Mouse (Mus musculus) left cerebral cortex, adult 2 months (tissue): Measurements from ENCODE around the gene Tent4b. TPM values are rescaled to one million over a fixed set of nuclear protein-coding genes. Genes with fewer than 3 reads are reported as not detected.

Source experiments
- DNase-seq, 2 experiments: peaks; one replicate each; pipeline ENCODE4 v3.0.0; 2021 to 2022; ENCODE audit warnings: low spot score in 2 of 2, mixed read lengths in 1 of 2; ENCODE audit errors: extremely low spot score in 1 of 2
- H3K27ac ChIP-seq: fragments of 200-600 bp; 2 replicates; pipeline ENCODE4 v1.8.1; 2022
- H3K4me3 ChIP-seq: fragments of 200-600 bp; 2 replicates; pipeline ENCODE4 v1.8.1; 2022
- CTCF ChIP-seq: fragments of 200-600 bp; IDR thresholded peaks from 2 replicates; pipeline ENCODE4 v1.8.1; 2022; ENCODE audit warnings: antibody characterized with exemption, mild to moderate bottlenecking, moderate library complexity
- intact Hi-C: fragments of 180-260 bp; cut with DNase I; formaldehyde crosslinking; loops from one replicate; pipeline ENCODE4 v1.15.1; 2025
- total RNA-seq, 2 experiments: library from RNA; stranded (reverse); gene quantifications; 2 replicates each; pipeline ENCODE4 v1.2.3; 2021

The Tent4b gene
- total RNA-seq, 2 experiments from 2014 or later, result 38.6 to 39.8 TPM

DNA sequence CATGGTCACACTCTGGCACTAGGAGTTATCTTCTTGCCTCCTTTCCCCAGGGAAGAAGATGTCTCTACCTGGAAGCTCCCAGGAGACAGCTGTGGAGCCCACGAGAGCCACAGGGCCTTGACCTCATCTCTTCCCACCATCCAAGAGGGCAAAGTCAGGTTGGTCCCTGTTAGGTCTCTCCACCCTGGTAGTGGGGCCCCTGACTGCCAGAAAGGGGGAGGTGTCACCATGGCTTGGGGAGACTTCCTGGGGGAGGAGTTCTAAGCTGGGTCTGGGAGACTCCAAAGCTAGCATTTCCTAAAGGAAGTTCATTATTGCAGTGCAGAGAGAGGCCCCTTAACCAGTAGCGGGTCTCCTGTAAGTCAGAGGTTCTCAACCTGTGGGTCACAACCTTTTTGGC lies 96.0 kb downstream of the Tent4b start:
- TF ChIP-seq CTCF, result no peak
- H3K27ac ChIP-seq, result no peak overlapping the region
- intact Hi-C loops, result no loop called here
- no peak overlapping the region for H3K4me3 ChIP-seq
- DNase-seq, result no peak

DNA sequence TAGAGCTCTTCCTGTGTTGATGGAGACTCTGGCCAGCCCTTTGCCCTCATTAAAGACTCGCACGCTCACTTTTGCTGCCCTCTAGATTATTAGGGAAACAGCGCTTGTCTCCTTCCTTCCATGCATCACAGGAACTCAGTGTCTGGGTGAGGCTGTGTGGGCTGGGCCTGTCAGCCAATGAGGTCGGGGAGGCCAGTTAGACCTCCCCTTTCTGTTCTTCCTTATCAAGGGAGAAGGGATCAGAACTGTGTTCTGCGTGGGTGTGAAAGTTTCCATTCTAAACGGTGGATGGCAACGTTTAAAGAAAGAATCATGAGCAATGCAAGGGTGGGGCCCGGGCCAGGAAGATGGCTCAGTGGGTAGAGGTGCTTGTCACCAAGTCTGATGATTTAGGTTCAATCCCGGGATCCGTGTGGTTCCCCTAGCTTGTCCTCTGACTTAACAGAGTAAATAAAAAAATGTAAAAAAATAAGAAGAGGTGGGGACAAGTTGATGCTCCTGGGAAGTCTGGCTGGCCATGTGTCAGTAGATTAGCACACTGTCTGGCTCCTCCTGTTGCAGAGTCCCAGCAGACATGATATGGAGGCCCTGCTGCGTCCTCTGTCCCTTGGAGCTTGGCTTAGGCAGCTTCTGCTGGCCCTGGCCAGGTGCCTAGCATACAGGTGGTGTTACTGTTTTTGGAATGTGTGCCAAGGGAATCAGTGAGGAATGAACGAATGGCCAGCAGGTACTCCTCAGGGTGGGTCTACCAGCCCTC lies 99.1 kb downstream of the Tent4b start:
- H3K27ac ChIP-seq, result no peak overlapping the region

DNA sequence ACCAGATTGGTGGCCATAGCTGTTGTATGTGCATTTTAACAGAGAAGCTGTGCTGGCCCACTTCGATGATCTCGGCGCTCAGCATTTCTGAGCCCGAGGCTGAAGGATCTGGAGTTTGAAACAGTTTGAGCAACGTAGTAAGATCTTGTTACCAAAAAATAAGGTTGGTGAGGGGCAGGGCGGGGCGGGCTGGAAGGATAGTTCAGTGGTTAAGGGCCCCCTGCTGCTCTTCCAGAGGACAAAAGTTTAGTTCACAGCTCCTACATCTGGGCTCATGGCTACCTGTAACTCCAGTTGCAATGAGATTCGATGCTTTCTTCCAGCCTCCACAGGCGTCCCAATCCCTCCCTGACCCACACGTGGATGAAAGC lies 99.7 kb downstream of the Tent4b start:
- DNase-seq, result no peak
- no peak overlapping the region for H3K27ac ChIP-seq
- no peak for TF ChIP-seq CTCF
- no peak overlapping the region for H3K4me3 ChIP-seq
- intact Hi-C loops, result no loop called here

More for the DNA sequence above, 99.1 kb downstream of the Tent4b start:
- TF ChIP-seq CTCF, result no peak
- intact Hi-C loops, result no loop called here
- no peak overlapping the region for H3K4me3 ChIP-seq
- no peak for DNase-seq

DNA sequence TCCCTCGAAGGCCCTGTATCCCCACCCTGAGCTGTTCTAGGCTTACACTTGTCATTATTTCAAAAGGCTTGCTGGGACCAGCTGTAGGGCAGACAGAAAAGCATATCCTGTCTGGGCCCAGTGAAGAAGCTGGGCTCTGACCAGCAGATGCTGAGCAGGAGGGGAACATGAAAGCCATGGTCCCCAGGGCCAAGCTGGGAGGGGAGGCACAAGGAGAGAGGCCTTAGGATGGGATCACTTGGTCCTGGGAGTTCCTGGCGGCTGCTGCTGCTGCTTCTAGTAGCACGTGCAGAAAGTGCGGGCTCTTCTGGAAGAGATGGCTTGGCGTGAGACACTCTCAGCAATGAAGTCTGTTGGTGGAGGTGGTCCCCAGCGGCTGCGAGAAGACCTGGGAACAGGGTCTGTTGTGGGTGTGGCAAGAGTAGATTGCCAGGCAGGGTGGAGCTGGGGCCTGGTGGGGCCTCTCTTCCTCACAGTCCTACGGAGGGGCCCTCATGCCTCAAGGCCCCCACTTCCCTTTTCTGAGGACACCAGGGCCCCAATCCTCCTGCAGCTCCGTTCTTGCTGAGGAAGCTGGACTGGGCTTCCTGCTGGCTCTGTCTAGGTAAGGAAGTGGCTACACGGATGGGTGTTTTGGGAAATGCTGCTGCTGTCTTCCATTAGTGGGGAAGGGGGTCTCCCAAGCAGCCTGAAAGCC lies 101.0 kb downstream of the Tent4b start:
- Histone ChIP-seq H3K27ac (no peak overlapping the region), H3K4me3 (no peak overlapping the region)
- intact Hi-C loops, result loop anchor here (2.0 kb wide), 1 partner anchor 31 kb away; no protein-coding TSS in a partner anchor
- DNase-seq, result no peak
- TF ChIP-seq CTCF, result no peak

DNA sequence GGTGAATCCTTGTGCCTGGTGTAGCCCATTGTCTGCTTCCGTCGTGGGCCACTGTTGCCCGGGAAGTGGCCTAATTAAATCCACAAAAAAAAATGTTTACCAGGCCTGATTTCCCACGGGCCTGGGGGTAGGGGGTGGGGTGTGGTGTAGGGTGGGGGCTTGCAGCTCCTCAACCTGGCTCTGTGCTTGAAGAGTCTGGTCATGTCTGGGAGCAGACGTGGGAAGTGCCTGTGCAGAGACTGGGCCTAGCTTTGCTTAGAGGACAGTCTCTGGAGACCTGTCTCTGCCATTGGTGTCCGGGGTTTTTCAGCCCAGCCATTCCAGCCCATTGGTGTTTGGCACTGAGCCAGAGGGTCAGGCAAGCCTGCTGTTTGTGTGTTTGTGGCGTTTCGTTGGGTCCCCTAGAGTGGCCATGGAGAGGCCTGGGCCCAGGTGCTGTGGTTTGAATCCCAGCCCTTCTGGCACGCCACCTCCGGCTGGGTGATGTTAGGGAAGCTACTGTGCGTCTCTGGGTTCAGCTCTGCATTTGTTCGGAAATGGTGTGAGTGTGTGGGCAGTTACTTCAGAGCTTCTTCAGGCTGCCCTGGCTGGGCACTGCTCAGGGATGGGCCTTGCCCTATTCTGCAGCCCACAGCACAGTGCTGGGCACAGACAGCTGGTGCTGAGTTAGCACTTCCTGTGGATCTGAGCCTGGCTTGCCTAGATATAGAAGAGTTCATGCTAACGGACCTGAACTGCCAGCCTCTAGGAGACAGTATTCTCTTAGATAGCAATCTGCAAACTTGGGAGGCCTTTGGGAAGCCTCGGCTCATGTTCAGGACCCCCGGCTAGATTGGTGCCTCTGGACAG lies 102.8 kb downstream of the Tent4b start:
- H3K4me3 ChIP-seq, result no peak overlapping the region
- DNase-seq, result no peak
- no peak overlapping the region for H3K27ac ChIP-seq
- intact Hi-C loops, result loop anchor here (2.0 kb wide), 1 partner anchor 29 kb away; no protein-coding TSS in a partner anchor
- no peak for TF ChIP-seq CTCF

DNA sequence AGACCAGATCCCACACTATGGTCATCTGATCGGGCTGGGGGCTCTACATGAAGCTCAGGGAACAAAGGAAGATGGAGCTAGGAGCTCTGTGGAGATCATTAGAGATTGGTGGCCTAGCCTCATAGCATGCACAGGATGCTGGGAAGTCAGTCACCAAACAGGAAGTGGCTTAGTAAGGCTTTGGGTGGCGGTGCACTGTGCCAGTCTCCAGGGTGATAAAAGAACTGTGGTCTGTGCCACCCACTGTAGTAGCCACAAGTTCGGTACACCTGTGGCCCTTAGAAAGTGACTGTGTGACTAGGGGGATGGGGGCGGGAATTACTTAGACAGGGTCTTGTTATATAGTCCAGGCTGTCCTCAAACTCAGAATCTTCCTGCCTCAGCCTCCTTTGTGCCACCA lies 106.8 kb downstream of the Tent4b start:
- TF ChIP-seq CTCF, result no peak
- DNase-seq, result no peak
- intact Hi-C loops, result no loop called here
- Histone ChIP-seq H3K4me3 (no peak overlapping the region), H3K27ac (no peak overlapping the region)

DNA sequence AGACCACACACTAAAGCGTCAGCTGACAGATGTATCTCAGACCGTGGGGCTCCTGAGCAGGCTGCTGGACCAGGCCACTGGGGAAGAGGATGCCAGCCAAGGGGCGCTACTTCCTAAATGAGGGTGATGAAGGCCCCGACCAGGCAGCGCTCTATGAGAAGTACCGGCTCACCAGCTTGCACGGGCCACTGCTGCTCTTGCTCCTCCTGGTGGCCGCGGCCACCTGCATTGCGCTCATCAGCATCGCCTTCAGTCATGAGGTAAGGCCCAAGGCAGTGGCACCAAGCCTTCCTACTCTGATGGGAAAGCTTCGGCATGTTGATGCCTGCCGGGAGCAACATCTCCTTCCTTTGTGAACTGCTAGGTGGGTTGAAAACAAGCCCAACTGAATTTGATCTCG lies 107.5 kb downstream of the Tent4b start:
- intact Hi-C loops, result no loop called here
- no peak; the same call in 1 of the 2 replicates for TF ChIP-seq CTCF
- H3K27ac ChIP-seq, result no peak overlapping the region
- DNase-seq, result no peak
- no peak overlapping the region for H3K4me3 ChIP-seq

DNA sequence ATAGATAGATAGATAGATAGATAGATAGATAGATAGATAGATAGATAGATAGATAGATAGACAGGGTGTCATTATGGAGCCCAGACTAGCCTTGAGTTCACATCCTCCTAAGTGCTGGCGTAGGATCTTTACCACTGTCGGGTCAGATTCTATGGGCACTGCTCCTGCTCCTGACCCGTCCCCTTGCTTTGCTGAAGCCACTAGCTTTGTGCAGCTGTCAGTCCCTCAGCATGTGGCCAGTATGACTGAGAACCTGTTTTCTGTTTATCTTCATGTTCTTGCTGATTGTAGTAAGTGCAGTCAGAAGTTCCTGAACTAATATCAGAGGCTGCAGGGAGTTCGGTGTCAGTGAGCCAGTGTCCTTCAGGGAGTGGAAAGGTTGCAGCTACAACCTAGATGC lies 108.7 kb downstream of the Tent4b start:
- intact Hi-C loops, result no loop called here
- no peak overlapping the region for H3K27ac ChIP-seq
- TF ChIP-seq CTCF, result no peak
- H3K4me3 ChIP-seq, result no peak overlapping the region
- no peak for DNase-seq

Other genes with a start within 250 kb of the Tent4b start
- gene Zfp423, start 239.6 kb upstream of the Tent4b start, total RNA-seq, result 10 to 100 TPM; 25.4 to 32.6 TPM
- gene Cnep1r1, start 80.4 kb upstream of the Tent4b start, total RNA-seq, result 10 to 100 TPM; 33.4 to 34.3 TPM
- 10 to 100 TPM; 30.4 to 30.7 TPM for gene Heatr3, start 61.4 kb upstream of the Tent4b start, total RNA-seq
- 1 to 10 TPM; 4.1 to 4.8 TPM for gene Adcy7, start 73.2 kb downstream of the Tent4b start, total RNA-seq
- 10 to 100 TPM; 45.6 to 57.3 TPM for gene Brd7, start 163.0 kb downstream of the Tent4b start, total RNA-seq